Mouse (Mus musculus) bone marrow, adult 2 months (tissue): ENCODE data around the gene Mrgprb8.

Source experiments
- CTCF ChIP-seq: fragments of 200-500 bp; IDR thresholded peaks from 2 replicates; pipeline ENCODE4 v1.5.1; 2011; ENCODE audit warnings: low read length, control low read depth; ENCODE audit not compliant: control insufficient read depth, insufficient read depth
- POLR2A ChIP-seq: fragments of 200-500 bp; IDR thresholded peaks from 2 replicates; pipeline ENCODE4 v1.6.1; 2011; ENCODE audit warnings: low read depth, mild to moderate bottlenecking, control low read depth, low read length, borderline replicate concordance; ENCODE audit not compliant: control insufficient read depth

DNA sequence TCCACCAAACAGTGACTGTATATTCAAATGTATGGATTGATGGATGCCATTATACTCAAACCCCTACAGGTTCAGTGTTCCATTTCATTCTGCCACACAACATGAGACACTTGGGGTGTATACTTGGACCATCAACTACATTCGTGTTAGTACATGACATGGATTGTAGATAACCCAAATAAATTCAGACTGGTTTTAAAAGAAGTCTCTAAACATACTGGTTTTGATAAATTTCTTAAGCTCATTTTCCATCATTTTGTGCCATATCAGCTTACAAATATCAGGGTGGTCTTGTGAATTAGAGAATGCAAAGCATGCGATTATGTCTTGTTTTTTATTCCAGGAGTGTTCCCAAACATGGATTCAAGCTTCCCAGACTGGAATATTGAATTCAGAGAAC lies at the start of gene Mrgprb8:
- no peak for TF ChIP-seq POLR2A
- no peak for TF ChIP-seq CTCF
